Mouse (Mus musculus) effector memory CD4-positive, alpha-beta T cell, adult 5 months (primary cell): ENCODE data around the gene Acot7. TPM values are rescaled to one million over a fixed set of nuclear protein-coding genes. Genes with fewer than 3 reads are reported as not detected.

ENCODE experiments used
- polyA plus RNA-seq: library from polyadenylated mRNA; unstranded; fragments of 100-300 nt; shearing (Covaris generic); gene quantifications from one replicate; pipeline ENCODE4 v1.2.1, GENCODE M21; 2017

The Acot7 gene
- 88.1 TPM for polyA plus RNA-seq

DNA sequence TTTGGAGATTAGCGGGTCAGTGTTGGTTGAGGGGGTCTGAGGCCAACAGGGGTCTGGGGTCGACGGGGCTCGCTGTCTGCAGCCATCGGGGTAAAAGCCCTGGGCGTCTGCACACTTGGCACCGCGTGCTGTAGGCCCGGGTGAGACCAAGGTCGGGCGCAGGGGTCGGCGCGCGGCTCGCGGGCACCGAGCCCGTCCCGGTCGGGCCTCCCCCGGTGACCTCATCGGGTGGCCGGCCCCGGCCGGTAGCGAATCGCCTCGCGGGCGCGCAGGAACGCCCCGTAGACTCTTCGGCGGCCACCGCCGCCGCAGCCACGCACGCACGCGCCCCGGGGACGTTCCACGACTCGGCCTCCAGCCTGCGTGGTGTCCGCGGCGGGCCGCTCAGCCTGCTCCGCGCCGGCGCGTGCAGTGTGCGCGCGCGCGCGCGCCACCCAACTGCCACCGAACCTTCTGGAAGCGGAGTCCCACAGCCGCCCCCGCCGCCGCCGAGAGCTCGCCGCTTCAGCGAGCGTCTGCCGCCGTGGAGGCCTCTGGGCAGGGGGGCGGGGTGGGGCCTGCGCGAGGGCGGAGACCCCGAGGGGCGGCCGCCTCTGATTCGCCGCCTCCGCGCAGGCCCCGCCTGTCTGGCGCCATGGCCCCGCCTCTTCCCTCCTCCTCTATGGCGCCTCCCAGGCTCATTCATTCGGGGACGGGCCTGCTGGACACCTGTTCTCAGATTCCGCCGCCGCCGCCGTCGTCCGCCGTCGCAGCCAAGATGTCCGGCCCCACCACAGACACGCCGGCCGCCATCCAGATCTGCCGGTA, at the start of gene Acot7:
Gene Acot7 (plus strand): TSS at position 598 of the 807 bp plus-strand sequence.

DNA sequence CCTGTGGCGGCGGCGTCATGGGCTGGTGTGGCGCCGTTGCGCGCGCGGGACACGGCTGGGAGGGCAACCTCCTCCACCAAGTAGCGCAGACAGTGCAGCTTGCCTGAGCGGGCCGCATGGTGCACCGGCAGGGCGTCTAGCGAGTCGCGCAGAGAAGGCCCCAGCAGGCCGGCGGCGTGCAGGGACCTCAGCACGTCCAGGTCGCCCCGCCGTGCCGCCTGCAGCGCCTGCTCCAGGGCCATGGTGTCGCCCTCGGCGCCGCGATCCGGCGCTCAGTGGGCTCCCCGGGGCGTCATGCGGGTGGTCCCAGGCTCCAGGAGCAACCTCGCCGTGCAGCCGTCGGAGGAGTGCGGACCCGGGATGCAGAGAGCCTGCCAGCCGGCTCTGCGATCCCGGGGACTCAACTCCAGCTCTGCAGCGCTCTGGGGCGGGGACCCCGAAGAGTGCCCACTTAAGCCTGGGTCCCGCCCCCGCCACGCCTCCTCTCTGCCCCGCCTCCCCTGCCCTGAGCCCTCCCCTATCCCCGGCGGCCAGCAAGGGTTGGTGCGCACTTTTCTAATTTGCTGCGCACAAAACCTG, 25.9 kb upstream of the Acot7 start, which contains the start of gene Espn:
Gene Espn (minus strand): TSS at position 406 of the 579 bp plus-strand sequence.

DNA sequence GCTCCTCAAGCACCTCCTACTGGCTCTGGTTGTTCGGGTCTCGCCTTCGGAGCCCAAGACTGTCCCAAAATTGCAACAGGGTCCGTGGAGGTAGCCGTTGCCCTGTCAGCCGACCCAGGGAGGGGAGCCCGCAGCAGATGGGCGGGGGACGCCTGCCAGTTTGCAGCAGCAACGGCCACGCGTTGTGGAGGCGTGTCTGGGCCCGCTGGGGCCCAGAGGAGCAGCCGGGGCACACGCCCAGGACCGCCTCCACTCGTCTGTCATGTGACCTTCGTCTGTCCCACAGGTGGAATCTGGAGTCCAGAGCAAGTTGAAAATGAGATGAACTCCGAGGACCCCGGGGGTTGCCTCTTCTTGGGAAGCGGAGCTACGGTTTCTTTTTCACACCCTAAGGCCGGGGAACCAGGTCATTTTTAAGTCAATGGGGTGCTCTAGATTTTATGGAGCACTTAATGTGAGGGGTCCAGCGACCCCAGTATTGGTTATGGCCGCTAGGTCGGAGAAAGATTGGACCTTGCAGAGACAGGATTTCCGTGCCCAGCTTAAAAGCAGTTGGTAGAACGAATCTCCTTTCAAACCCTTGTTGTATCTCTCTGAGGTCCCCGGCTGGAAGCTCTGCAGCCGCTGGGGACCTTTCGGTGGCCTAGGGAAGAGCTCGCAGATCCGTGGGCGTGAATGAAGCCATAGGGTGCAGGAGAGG, 19.2 kb upstream of the Acot7 start, which contains the start of gene Hes2:
Gene Hes2 (plus strand): TSS at position 283 of the 700 bp plus-strand sequence.

DNA sequence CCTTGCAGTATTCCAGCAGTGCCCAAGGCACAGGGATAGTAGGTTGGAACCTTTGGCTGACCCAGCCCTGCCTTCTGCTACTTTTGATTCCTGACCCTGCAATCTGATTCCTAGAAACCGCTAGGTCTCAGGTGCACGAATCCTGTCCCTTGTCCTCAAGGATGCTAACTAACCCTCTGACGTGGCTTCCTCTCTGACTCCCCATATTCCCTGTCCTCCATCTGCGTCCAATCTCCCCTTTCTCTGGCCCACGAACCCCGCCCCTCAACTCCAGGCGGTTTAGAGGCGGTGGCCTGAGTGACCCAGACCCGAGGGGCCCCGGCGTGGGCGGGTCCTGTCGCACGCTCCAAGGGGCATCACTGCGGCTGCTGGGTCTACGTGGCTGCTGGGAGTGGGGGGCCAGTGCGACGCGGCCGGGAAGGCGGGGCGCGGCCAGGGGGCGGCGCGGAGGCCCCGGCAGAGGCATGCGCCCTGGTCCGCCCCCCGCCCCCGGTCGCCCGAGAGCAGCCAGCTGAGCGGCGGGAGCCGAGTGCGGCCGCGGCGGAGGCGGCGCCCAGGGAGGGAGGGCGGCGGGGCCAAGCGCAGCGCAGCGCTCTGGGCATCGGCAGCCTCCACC, 95.8 kb downstream of the Acot7 start, which contains the start of gene Gpr153:
Gene Gpr153 (plus strand): TSS at position 612 of the 616 bp plus-strand sequence.

DNA sequence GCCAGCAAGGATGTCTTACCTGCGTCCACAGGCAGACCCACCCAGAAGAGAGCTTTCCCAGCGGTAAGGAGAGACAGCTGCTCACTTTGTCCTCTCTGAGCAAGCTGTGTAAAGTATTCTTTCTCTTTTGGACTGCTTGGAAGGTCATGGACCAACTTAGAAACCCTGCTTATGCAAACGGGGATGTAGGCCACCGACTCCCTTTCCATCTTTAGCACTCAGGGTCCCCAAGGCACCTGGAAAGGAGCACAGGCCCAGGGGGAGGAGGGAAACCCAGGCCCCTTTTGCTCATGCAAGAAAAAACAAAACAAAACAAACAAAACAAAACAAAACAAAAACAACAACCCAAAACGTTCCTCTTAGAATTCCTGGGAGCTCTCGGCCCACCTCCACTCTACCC, 113.6 kb downstream of the Acot7 start, which contains the start of gene Hes3:
Gene Hes3 (minus strand): TSS at position 101 of the 400 bp plus-strand sequence.

DNA sequence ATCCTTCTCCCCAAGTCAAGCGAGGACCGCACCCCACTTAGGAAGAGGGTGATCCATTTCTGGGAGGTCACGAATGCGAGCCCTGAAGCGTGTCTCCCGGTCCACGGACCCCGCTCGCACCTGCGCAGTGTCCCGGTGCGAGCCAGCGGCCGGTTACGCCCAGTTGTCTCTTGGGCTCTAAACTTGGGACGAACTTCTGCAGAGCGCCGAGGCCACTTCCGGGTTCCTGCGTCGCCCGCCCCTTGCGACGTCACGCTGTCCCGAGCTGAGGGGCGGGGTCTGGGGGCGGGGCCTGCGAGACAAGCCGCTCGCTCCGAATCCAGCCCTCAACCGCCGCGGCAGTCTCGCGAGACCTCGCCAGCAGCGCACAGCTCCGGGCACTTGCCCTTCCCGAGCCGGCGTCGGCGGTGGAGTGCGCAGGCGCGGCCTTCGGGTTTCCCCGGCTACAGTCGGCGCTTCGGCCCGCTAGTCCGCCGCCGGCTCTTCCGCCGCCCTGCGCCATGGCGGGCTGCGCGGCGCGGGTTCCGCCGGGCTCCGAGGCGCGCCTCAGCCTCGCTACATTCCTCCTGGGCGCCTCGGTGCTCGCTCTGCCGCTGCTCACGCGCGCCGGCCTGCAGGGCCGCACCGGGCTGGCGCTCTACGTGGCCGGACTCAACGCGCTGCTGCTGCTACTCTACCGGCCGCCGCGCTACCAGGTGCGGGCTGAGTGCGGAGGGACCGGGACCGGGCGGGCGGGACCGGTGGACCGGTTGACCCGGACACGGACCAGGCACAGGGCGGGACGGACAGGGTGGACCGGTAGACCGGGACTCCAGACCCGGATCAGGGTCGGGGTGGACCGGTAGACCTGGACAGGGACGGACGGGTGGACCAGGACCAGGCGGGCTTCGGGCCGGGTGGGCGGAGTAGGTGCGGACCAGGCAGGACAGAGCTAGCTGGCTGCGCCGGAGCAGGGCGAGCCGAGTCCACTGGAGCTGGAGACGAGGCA, 119.2 kb downstream of the Acot7 start, which contains the start of gene Icmt:
Gene Icmt (plus strand): TSS at position 354 of the 988 bp plus-strand sequence.

DNA sequence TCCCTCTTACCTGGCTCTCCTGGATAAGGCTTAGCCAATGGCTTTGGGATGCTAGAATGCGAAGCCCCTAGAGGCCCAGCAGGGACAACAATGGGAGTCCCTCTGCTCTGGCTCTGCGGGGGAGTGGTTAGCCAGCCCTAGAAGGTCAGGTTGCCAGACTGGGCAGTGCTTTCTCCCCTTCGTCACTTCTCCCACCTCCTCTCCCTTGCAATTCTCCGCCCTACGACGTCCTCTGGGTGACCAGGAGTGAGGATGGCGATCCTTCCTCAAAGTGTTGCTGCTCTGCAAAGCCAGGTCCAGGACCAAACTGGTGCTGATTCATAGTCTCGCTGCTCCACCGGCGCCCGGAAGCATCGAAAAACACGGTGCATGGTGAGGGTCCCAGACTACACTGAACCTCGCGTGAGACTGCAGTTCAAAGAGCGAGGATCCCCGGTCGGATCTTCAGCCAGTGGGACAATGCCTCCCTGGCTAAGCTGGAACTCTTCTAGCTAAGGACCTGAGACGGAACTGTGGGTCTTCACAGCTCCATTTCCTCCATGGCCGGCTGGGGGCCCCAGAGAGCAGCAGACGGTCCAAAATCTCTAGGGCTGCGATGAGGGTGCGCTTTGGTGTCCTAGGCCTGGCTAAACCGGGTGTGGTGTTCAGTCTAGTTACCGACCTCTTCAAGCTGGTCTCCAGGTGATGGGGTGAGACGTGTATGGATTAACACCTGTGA, 140.7 kb downstream of the Acot7 start, which contains the start of gene Rnf207:
Gene Rnf207 (minus strand): TSS at position 477 of the 718 bp plus-strand sequence.

Other genes with a start within 250 kb of the Acot7 start
- gene Dnajc11, start 244.4 kb upstream of the Acot7 start, polyA plus RNA-seq = 34.3 TPM
- gene Thap3, start 189.1 kb upstream of the Acot7 start, polyA plus RNA-seq = 85.0 TPM
- gene Phf13, start 181.9 kb upstream of the Acot7 start, polyA plus RNA-seq = 51.7 TPM
- gene Klhl21, start 169.3 kb upstream of the Acot7 start, polyA plus RNA-seq = 37.8 TPM
- 23.0 TPM for gene Zbtb48, start 150.5 kb upstream of the Acot7 start, polyA plus RNA-seq
- not detected for gene Tas1r1, start 139.6 kb upstream of the Acot7 start, polyA plus RNA-seq
- 40.1 TPM for gene Nol9, start 138.8 kb upstream of the Acot7 start, polyA plus RNA-seq
- 5.4 TPM for gene Plekhg5, start 105.6 kb upstream of the Acot7 start, polyA plus RNA-seq
- 177 TPM for gene Tnfrsf25, start 62.2 kb upstream of the Acot7 start, polyA plus RNA-seq
- 38.1 TPM for gene Espn, start 25.8 kb upstream of the Acot7 start, polyA plus RNA-seq
- not detected for gene Hes2, start 19.3 kb upstream of the Acot7 start, polyA plus RNA-seq
- gene Gpr153, start 96.1 kb downstream of the Acot7 start, polyA plus RNA-seq = 0.20 TPM
- not detected for gene Hes3, start 113.5 kb downstream of the Acot7 start, polyA plus RNA-seq
- 20.6 TPM for gene Icmt, start 119.1 kb downstream of the Acot7 start, polyA plus RNA-seq
- gene Rnf207, start 140.9 kb downstream of the Acot7 start, polyA plus RNA-seq = not detected
- gene Rpl22, start 147.6 kb downstream of the Acot7 start, polyA plus RNA-seq = 461 TPM
- not detected for gene Chd5, start 160.5 kb downstream of the Acot7 start, polyA plus RNA-seq